Mouse (Mus musculus) spleen, adult 10 weeks (tissue): Measurements from ENCODE around the gene Zfp239. TPM values are rescaled to one million over a fixed set of nuclear protein-coding genes. Genes with fewer than 3 reads are reported as not detected.

ENCODE experiments used
- polyA plus RNA-seq: library from polyadenylated mRNA; stranded (reverse); fragments of 350-450 nt; fragmentation: Illumina TruSeq; extraction: RNeasy Lipid Tissue Mini Kit (QIAGEN cat#74804); gene quantifications from one replicate; pipeline ENCODE4 v1.2.3, GENCODE M21; 2015; ENCODE audit warnings: low replicate concordance; ENCODE audit not compliant: insufficient read depth

The Zfp239 gene
- 5.6 TPM for polyA plus RNA-seq

GRCm38 (mm10) chr6:117861848-117862247 is at the start of gene Zfp239:
Zfp239 (plus strand) TSS chr6:117862100.

GRCm38 (mm10) chr6:117840686-117841510 is 21.0 kb upstream of the Zfp239 start, which contains the start of gene Zfp637:
Zfp637 (plus strand) TSS chr6:117841180.

GRCm38 (mm10) chr6:117900126-117901080 is 38.5 kb downstream of the Zfp239 start, which contains the start of gene Hnrnpf:
Hnrnpf (plus strand) TSS chr6:117900324.

Other genes starting within 250 kb of the Zfp239 start
- gene Zfp637, start 20.9 kb upstream of the Zfp239 start, polyA plus RNA-seq, result 21.3 TPM
- 950 TPM for gene Hnrnpf, start 38.2 kb downstream of the Zfp239 start, polyA plus RNA-seq
- gene Fxyd4, start 75.6 kb downstream of the Zfp239 start, polyA plus RNA-seq, result not detected
- 1.7 TPM for gene Rasgef1a, start 149.3 kb downstream of the Zfp239 start, polyA plus RNA-seq